Comparison of ENCODE assay signal across 22 mouse cellular contexts in the genomic region with DNA sequence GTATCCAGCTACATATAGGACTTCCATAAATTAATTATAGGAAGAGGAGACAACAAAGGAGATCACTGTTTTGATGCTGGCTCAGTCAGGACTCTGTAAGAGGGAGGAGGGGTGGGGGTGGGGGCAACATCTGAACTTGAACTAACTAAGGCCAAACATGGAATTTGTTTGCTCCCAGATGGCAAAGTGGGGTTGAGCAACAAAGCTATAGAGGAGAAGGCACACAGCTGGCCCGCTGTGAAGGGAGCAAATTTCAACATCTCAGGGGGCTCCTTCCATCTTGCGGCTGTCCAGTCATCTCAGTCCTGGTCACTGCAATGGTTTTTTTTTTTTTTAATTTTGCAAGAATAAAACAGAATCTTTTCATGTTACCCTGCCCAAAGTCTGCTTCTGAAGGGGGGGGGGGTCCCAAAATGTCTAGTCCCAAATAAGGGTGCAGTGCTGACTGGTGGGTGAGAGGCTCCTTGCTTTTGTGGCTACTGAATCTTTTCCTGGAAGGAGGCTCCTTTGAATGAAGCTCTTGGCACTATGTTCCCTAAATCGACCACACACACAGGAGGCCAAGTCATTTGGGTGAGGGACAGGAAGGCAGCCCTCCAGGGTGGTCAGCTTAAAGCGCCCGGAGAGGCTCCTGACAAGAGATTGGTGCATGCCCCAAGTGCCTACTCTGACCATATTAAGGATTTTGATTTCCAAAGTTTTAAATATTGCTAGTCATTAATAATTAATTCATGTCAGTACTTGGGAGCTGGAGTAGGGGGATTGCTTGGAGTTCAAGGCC. TPM values are rescaled to one million over a fixed set of nuclear protein-coding genes. Genes with fewer than 3 reads are reported as not detected.
DNase-seq lines count a peak whose midpoint lies in the region; ATAC-seq and TF ChIP-seq lines count a peak whose summit lies in the region.
"Had no signal": no experiment of that assay in that cellular context is flagged by ENCODE, and none has a peak within 500 bp of the region (broad histone marks: within the 10 kb centered on the region; RNA-seq: fewer than 3 reads in every experiment).

No protein-coding gene starts in this region.

- WGBS in kidney, postnatal 0 days, result 63% methylated on average over 5 of the region's 5 CpGs
- 43% methylated on average over 5 of the region's 5 CpGs for WGBS in lung, postnatal 0 days
- 54% methylated on average over 5 of the region's 5 CpGs for WGBS in stomach, embryonic 14.5 days
- WGBS in embryonic facial prominence, embryonic 10.5 days, result 74% methylated on average over 5 of the region's 5 CpGs

- TF ChIP-seq EP300 in lung, postnatal 0 days (IDR thresholded peaks at IDR 0.05), result no peak

- H3K4me2 ChIP-seq in kidney, postnatal 0 days (ENCODE audit: low read length), result no peak overlapping the region
- H3K4me2 ChIP-seq in lung, postnatal 0 days (replicated peaks; ENCODE audit: low read depth, low read length), result no peak overlapping the region
- H3K4me2 ChIP-seq in stomach, embryonic 14.5 days (replicated peaks; ENCODE audit: low read depth, low read length), result no peak overlapping the region
- H3K4me2 ChIP-seq: embryonic facial prominence, embryonic 12.5 days; forebrain, embryonic 13.5 days; heart, embryonic 11.5 days; hindbrain, embryonic 13.5 days; limb, embryonic 13.5 days had no signal

- H3K4me3 ChIP-seq in kidney, postnatal 0 days (replicated peaks; ENCODE audit: low read depth, low read length), result no peak overlapping the region
- no peak overlapping the region for H3K4me3 ChIP-seq in lung, postnatal 0 days (ENCODE audit: low read depth, low read length)
- no peak overlapping the region for H3K4me3 ChIP-seq in stomach, embryonic 14.5 days (ENCODE audit: low read depth, low read length)
- no peak overlapping the region for H3K4me3 ChIP-seq in embryonic facial prominence, embryonic 10.5 days
- H3K4me3 ChIP-seq: embryonic facial prominence, embryonic 12.5 days; erythroblast, embryonic 14.5 days; forebrain, embryonic 13.5 days; hindbrain, embryonic 13.5 days; limb, embryonic 13.5 days had no signal

- H3K4me1 ChIP-seq in kidney, postnatal 0 days (replicated peaks; ENCODE audit: insufficient read depth, low read length), result no peaks in the 10 kb centered on the region
- peaks cover 3% of the 10 kb centered on the region; the same call in 1 of the 2 replicates for H3K4me1 ChIP-seq in lung, postnatal 0 days (ENCODE audit: insufficient read depth, low read depth, low read length)
- no peaks in the 10 kb centered on the region; the same call in 1 of the 2 replicates for H3K4me1 ChIP-seq in stomach, embryonic 14.5 days (ENCODE audit: control insufficient read depth, insufficient read depth, low read length)
- no peaks in the 10 kb centered on the region for H3K4me1 ChIP-seq in embryonic facial prominence, embryonic 10.5 days
- H3K4me1 ChIP-seq: embryonic facial prominence, embryonic 12.5 days; forebrain, embryonic 13.5 days; limb, embryonic 13.5 days had no signal

- no peaks in the 10 kb centered on the region for H3K9me3 ChIP-seq in kidney, postnatal 0 days (replicated peaks; ENCODE audit: low read length)
- no peaks in the 10 kb centered on the region for H3K9me3 ChIP-seq in lung, postnatal 0 days (ENCODE audit: low read length)
- H3K9me3 ChIP-seq in stomach, embryonic 14.5 days (ENCODE audit: control insufficient read depth, low read depth, low read length), result no peaks in the 10 kb centered on the region
- no peaks in the 10 kb centered on the region for H3K9me3 ChIP-seq in embryonic facial prominence, embryonic 10.5 days
- H3K9me3 ChIP-seq: embryonic facial prominence, embryonic 12.5 days; forebrain, embryonic 13.5 days; hindbrain, embryonic 13.5 days; limb, embryonic 13.5 days had no signal

- no peak overlapping the region for H3K27ac ChIP-seq in kidney, postnatal 0 days
- peak overlapping the region; percentile 68 for H3K27ac ChIP-seq in lung, postnatal 0 days (ENCODE audit: low read length)
- H3K27ac ChIP-seq in stomach, embryonic 14.5 days (ENCODE audit: low read length), result peak overlapping the region; percentile 39; the same call in 1 of the 2 replicates
- H3K27ac ChIP-seq in embryonic facial prominence, embryonic 10.5 days (replicated peaks), result no peak overlapping the region
- H3K27ac ChIP-seq: embryonic facial prominence, embryonic 12.5 days; forebrain, embryonic 13.5 days; hindbrain, embryonic 13.5 days; limb, embryonic 13.5 days; liver, embryonic 14.5 days had no signal

- no peak for TF ChIP-seq CTCF in kidney, postnatal 0 days (IDR thresholded peaks at IDR 0.05; ENCODE audit: low read depth)
- no peak for TF ChIP-seq CTCF in lung, postnatal 0 days (IDR thresholded peaks at IDR 0.05)

- H3K36me3 ChIP-seq in kidney, postnatal 0 days (ENCODE audit: insufficient read depth, low read length), result no peaks in the 10 kb centered on the region
- H3K36me3 ChIP-seq in lung, postnatal 0 days (ENCODE audit: insufficient read depth, low read length), result no peaks in the 10 kb centered on the region
- H3K36me3 ChIP-seq in stomach, embryonic 14.5 days (ENCODE audit: control insufficient read depth, insufficient read depth, low read length), result no peaks in the 10 kb centered on the region
- H3K36me3 ChIP-seq in embryonic facial prominence, embryonic 10.5 days (replicated peaks), result no peaks in the 10 kb centered on the region
- H3K36me3 ChIP-seq: embryonic facial prominence, embryonic 12.5 days; hindbrain, embryonic 13.5 days; limb, embryonic 13.5 days had no signal

- DNase-seq in kidney, postnatal 0 days (ENCODE audit: low spot score), result peak; percentile 46
- DNase-seq in kidney, adult 8-10 months, result no peak
- DNase-seq in lung, postnatal 0 days (ENCODE audit: low spot score), result peak; percentile 92
- no peak for DNase-seq in embryonic facial prominence, embryonic 10.5 days (ENCODE audit: low spot score)
- no peak for DNase-seq in Muller cell, postnatal 12 days (ENCODE audit: inconsistent ontology term)
- DNase-seq: adrenal gland, postnatal 10 days; cerebellum, adult 9-10 months; gastrocnemius, postnatal 25 days; heart, postnatal 10 days; right cerebral cortex, postnatal 25 days; thymus, postnatal 25 days had no signal

- no peaks in the 10 kb centered on the region for H3K27me3 ChIP-seq in kidney, postnatal 0 days (ENCODE audit: insufficient read depth, low read length)
- H3K27me3 ChIP-seq in lung, postnatal 0 days (replicated peaks; ENCODE audit: insufficient read depth, low read length), result no peaks in the 10 kb centered on the region
- no peaks in the 10 kb centered on the region for H3K27me3 ChIP-seq in stomach, embryonic 14.5 days (ENCODE audit: control insufficient read depth, insufficient read depth, low read length)
- H3K27me3 ChIP-seq in embryonic facial prominence, embryonic 10.5 days (replicated peaks; ENCODE audit: low read depth, poor library complexity, severe bottlenecking), result no peaks in the 10 kb centered on the region
- H3K27me3 ChIP-seq: embryonic facial prominence, embryonic 12.5 days; forebrain, embryonic 13.5 days; hindbrain, embryonic 13.5 days; limb, embryonic 13.5 days had no signal

- no peak for ATAC-seq in kidney, postnatal 0 days (replicated peaks; ENCODE audit: low FRiP score, low read depth)
- ATAC-seq in granulocyte monocyte progenitor cell, adult 5-6 weeks (replicated peaks; ENCODE audit: poor library complexity, severe bottlenecking), result peak; percentile 90
- ATAC-seq in lung, postnatal 0 days, result peak; percentile 91
- no peak for ATAC-seq in stomach, embryonic 14.5 days (ENCODE audit: insufficient number of reproducible peaks, insufficient read depth, low FRiP score, low read depth)
- ATAC-seq: forebrain, embryonic 13.5 days; intestine, postnatal 0 days; midbrain, embryonic 16.5 days had no signal

- no peak overlapping the region for H3K9ac ChIP-seq in kidney, postnatal 0 days (ENCODE audit: low read depth, low read length)
- no peak overlapping the region for H3K9ac ChIP-seq in lung, postnatal 0 days (replicated peaks; ENCODE audit: low read depth)
- H3K9ac ChIP-seq in stomach, embryonic 14.5 days (replicated peaks; ENCODE audit: low read depth, low read length), result no peak overlapping the region
- H3K9ac ChIP-seq: embryonic facial prominence, embryonic 12.5 days; forebrain, embryonic 13.5 days; hindbrain, embryonic 13.5 days; limb, embryonic 13.5 days; liver, embryonic 14.5 days had no signal

RNA-seq across cellular contexts. Expression of a gene that starts 26.2 kb away (rescaled TPM):
- 53.7 and 54.4 TPM in 2 replicates for polyA plus RNA-seq in kidney, postnatal 0 days (2015; fragmentation: Nextera tagmentation; extraction: Ambion mirVana)
- 0.43 TPM in 1 of 2 replicates, not detected in the other for total RNA-seq in granulocyte monocyte progenitor cell, adult 5-6 weeks (2014; fragmentation: Nextera tagmentation)
- total RNA-seq in granulocyte monocyte progenitor cell, adult 5-6 weeks (2017), result 0.39 TPM in 1 of 2 replicates, not detected in the other
- polyA plus RNA-seq in lung, postnatal 0 days (2015; fragmentation: Nextera tagmentation; extraction: Ambion mirVana), result 49.7 and 59.9 TPM in 2 replicates
- polyA plus RNA-seq in stomach, embryonic 14.5 days (2014; fragmentation: Nextera tagmentation; extraction: Ambion mirVana), result 59.0 and 64.0 TPM in 2 replicates
- 22.1 and 24.3 TPM in 2 replicates for polyA plus RNA-seq in embryonic facial prominence, embryonic 10.5 days (2016; fragmentation: Nextera tagmentation; extraction: Ambion mirVana)

Comparison
In these comparisons a context has a peak if more than half of its experiments do, and no peak if none do; other contexts are left out.
1. DNase-seq: peak in kidney, postnatal 0 days (single experiment) and lung, postnatal 0 days (single experiment); none in kidney, adult 8-10 months (0 of 2), embryonic facial prominence, embryonic 10.5 days (single experiment) and Muller cell, postnatal 12 days (single experiment).
2. ATAC-seq: peak in granulocyte monocyte progenitor cell, adult 5-6 weeks (single experiment) and lung, postnatal 0 days (single experiment); none in kidney, postnatal 0 days (single experiment) and stomach, embryonic 14.5 days (single experiment).
3. H3K27ac ChIP-seq: peak in lung, postnatal 0 days (single experiment) and stomach, embryonic 14.5 days (single experiment); none in kidney, postnatal 0 days (single experiment) and embryonic facial prominence, embryonic 10.5 days (single experiment).